Mouse (Mus musculus): ENCODE results near the gene Crabp2. TPM values are rescaled to one million over a fixed set of nuclear protein-coding genes. Genes with fewer than 3 reads are reported as not detected.

Gene Crabp2
- 9.3 and 9.4 TPM in 2 replicates for polyA plus RNA-seq (2012; rRNA removed)

GRCm38 (mm10) chr3:87948378-87949265, at the start of gene Crabp2:
TSS of gene Crabp2 (plus strand) at chr3:87948666.

GRCm38 (mm10) chr3:87905880-87906485, 42.5 kb upstream of the Crabp2 start, which contains the start of gene Hdgf:
TSS of gene Hdgf (plus strand) at chr3:87906321.

GRCm38 (mm10) chr3:87919336-87920108, 28.9 kb upstream of the Crabp2 start, which contains the start of gene Mrpl24:
TSS of gene Mrpl24 (plus strand) at chr3:87919506.

GRCm38 (mm10) chr3:87930078-87930795, 18.2 kb upstream of the Crabp2 start, which contains the start of the genes Isg20l2 and Rrnad1:
TSS of gene Isg20l2 (plus strand) at chr3:87930314.
TSS of gene Rrnad1 (minus strand) at chr3:87930717.

GRCm38 (mm10) chr3:87970939-87971488, 22.5 kb downstream of the Crabp2 start, which contains the start of gene Nes:
TSS of gene Nes (plus strand) at chr3:87971078.

GRCm38 (mm10) chr3:88000181-88000580, 51.7 kb downstream of the Crabp2 start, which contains the start of gene Bcan:
TSS of gene Bcan (minus strand) at chr3:88000230.

Other genes with a start within 250 kb of the Crabp2 start
- 0.02 and 0.14 TPM in 2 replicates for gene Lrrc71, start 200.0 kb upstream of the Crabp2 start, polyA plus RNA-seq (2012; rRNA removed)
- 0.17 and 0.20 TPM in 2 replicates for gene Ntrk1, start 153.5 kb upstream of the Crabp2 start, polyA plus RNA-seq (2012; rRNA removed)
- gene Insrr, start 151.7 kb upstream of the Crabp2 start, polyA plus RNA-seq (2012; rRNA removed), result 1.6 and 2.7 TPM in 2 replicates
- 11.8 and 12.6 TPM in 2 replicates for gene Pear1, start 124.4 kb upstream of the Crabp2 start, polyA plus RNA-seq (2012; rRNA removed)
- 0.16 and 0.45 TPM in 2 replicates for gene Sh2d2a, start 101.9 kb upstream of the Crabp2 start, polyA plus RNA-seq (2012; rRNA removed)
- 12.5 and 13.3 TPM in 2 replicates for gene Prcc, start 63.1 kb upstream of the Crabp2 start, polyA plus RNA-seq (2012; rRNA removed)
- gene Hdgf, start 42.3 kb upstream of the Crabp2 start, polyA plus RNA-seq (2012; rRNA removed), result 28.9 and 30.2 TPM in 2 replicates
- gene Mrpl24, start 29.2 kb upstream of the Crabp2 start, polyA plus RNA-seq (2012; rRNA removed), result 9.8 and 10.8 TPM in 2 replicates
- 4.0 and 4.7 TPM in 2 replicates for gene Isg20l2, start 18.4 kb upstream of the Crabp2 start, polyA plus RNA-seq (2012; rRNA removed)
- 11.2 and 19.0 TPM in 2 replicates for gene Rrnad1, start 17.9 kb upstream of the Crabp2 start, polyA plus RNA-seq (2012; rRNA removed)
- gene Nes, start 22.4 kb downstream of the Crabp2 start, polyA plus RNA-seq (2012; rRNA removed), result 1.2 and 1.7 TPM in 2 replicates
- gene Bcan, start 51.6 kb downstream of the Crabp2 start, polyA plus RNA-seq (2012; rRNA removed), result 0.26 and 0.44 TPM in 2 replicates
- gene Hapln2, start 78.9 kb downstream of the Crabp2 start, polyA plus RNA-seq (2012; rRNA removed), result not detected in 2 replicates
- 1.7 and 2.1 TPM in 2 replicates for gene Gpatch4, start 94.4 kb downstream of the Crabp2 start, polyA plus RNA-seq (2012; rRNA removed)
- 37.1 and 38.2 TPM in 2 replicates for gene Naxe, start 109.8 kb downstream of the Crabp2 start, polyA plus RNA-seq (2012; rRNA removed)
- gene Ttc24, start 129.6 kb downstream of the Crabp2 start, polyA plus RNA-seq (2012; rRNA removed), result not detected in 2 replicates
- 4.7 and 5.7 TPM in 2 replicates for gene Iqgap3, start 133.3 kb downstream of the Crabp2 start, polyA plus RNA-seq (2012; rRNA removed)
- 50.8 and 55.8 TPM in 2 replicates for gene Mef2d, start 193.7 kb downstream of the Crabp2 start, polyA plus RNA-seq (2012; rRNA removed)

Data from stomach, adult 2 months (tissue).